Mouse (Mus musculus) forebrain, embryonic 15.5 days (tissue): ENCODE data around the gene Bicral. TPM values are rescaled to one million over a fixed set of nuclear protein-coding genes. Genes with fewer than 3 reads are reported as not detected.

Source experiments
- ATAC-seq: fragments of 200-750 bp; cut with Nextera tagmentation; replicated peaks from 2 replicates; pipeline ENCODE4 v1.8.0; 2017; ENCODE audit warnings: mild to moderate bottlenecking, moderate TSS enrichment, moderate library complexity
- H3K27ac ChIP-seq: fragments of 300-500 bp; sonication (generic); replicated peaks from 2 replicates; pipeline ENCODE4 v1.5.1; 2015; ENCODE audit warnings: mild to moderate bottlenecking, inconsistent platforms
- H3K27me3 ChIP-seq: fragments of 300-500 bp; sonication (generic); 2 replicates; pipeline ENCODE4 v1.6.1; 2015; ENCODE audit warnings: inconsistent platforms
- H3K36me3 ChIP-seq: fragments of 300-500 bp; sonication (generic); 2 replicates; pipeline ENCODE4 v1.6.1; 2015; ENCODE audit warnings: mild to moderate bottlenecking, inconsistent platforms
- H3K4me1 ChIP-seq: fragments of 300-500 bp; sonication (generic); 2 replicates; pipeline ENCODE4 v1.6.1; 2015; ENCODE audit warnings: inconsistent platforms
- H3K4me2 ChIP-seq: fragments of 300-500 bp; sonication (generic); replicated peaks from 2 replicates; pipeline ENCODE4 v1.6.1; 2015; ENCODE audit warnings: mild to moderate bottlenecking, inconsistent platforms
- H3K4me3 ChIP-seq: fragments of 300-500 bp; sonication (generic); 2 replicates; pipeline ENCODE4 v1.5.1; 2015; ENCODE audit warnings: mild to moderate bottlenecking, inconsistent platforms
- H3K9ac ChIP-seq: fragments of 300-500 bp; sonication (generic); replicated peaks from 2 replicates; pipeline ENCODE4 v1.6.1; 2015; ENCODE audit warnings: mild to moderate bottlenecking, inconsistent platforms
- H3K9me3 ChIP-seq: fragments of 300-500 bp; sonication (generic); 2 replicates; pipeline ENCODE4 v1.6.1; 2016; ENCODE audit warnings: inconsistent platforms
- WGBS: fragments of 180-500 bp; shearing (Covaris S2); methylation state at CpG from one replicate; pipeline ENCODE4 v1.1.7; 2015; ENCODE audit warnings: mixed read lengths; 5-methylcytosine and 5-hydroxymethylcytosine counted together
- polyA plus RNA-seq: library from polyadenylated mRNA; unstranded; fragments of >200 nt; fragmentation: Nextera tagmentation; extraction: Ambion mirVana; gene quantifications from 2 replicates; pipeline ENCODE4 v1.2.1, GENCODE M21; 2015

Gene Bicral
- polyA plus RNA-seq, 1 experiment from 2014 or later, result 9.2 TPM

DNA sequence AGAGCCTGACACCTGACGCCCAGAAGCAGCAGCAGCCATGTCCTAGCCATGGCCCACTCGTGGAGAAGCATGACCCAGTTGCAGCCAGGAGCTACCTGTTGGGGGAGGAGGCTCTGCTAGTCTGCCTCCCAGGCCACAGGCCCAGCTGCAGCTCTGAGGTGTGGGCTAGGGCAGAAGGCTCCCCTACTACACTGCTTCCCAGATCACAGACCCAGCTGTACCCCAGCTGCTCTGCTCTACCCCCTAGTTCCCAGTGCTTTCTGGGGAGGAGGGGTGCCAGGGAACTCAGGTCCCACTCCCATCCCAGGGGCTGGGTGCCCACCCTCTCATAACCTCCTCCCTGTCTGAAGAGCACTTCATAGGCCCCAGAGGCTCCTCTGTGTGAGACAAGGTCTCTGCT lies 94.7 kb downstream of the Bicral start, which contains the start of gene Ptcra:
Gene Ptcra, minus strand, starts transcription at position 169 of the 400 bp plus-strand sequence.
- 79% methylated on average over 2 of the region's 2 CpGs for WGBS
- H3K4me1 ChIP-seq, result no peaks in the 10 kb centered on the region
- no peak within 1 kb of the TSS for H3K9ac ChIP-seq
- H3K4me3 ChIP-seq, result no peak within 1 kb of the TSS
- H3K9me3 ChIP-seq, result no peaks in the 10 kb centered on the region
- no peak for ATAC-seq
- H3K4me2 ChIP-seq, result no peak within 1 kb of the TSS
- H3K36me3 ChIP-seq, result no peaks in the 10 kb centered on the region
- H3K27me3 ChIP-seq, result no peaks in the 10 kb centered on the region
- no peak within 1 kb of the TSS for H3K27ac ChIP-seq

DNA sequence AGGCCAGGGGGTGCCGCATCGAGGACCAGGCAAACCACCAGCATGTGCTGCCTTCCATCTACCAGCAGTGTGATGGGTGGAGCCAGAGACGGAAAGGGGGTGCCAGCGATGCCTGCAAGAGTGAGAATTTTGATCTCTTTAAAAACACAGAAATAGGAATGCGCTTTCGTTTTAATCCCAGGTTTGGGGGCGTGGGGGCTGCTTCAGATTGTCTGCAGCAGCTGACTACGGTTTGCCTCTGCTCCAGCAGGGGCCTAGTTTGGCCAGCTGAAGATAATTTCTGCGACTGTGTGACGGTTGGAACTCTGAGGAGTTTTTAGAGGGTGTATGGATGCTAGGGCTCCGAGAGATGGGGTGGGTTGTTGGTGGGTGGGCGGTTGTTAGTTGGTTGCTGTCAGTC lies 99.5 kb downstream of the Bicral start:
- H3K4me1 ChIP-seq, result no peaks in the 10 kb centered on the region
- no peak overlapping the region for H3K4me2 ChIP-seq
- H3K36me3 ChIP-seq, result no peaks in the 10 kb centered on the region
- no peak for ATAC-seq
- 87% methylated on average over 12 of the region's 12 CpGs for WGBS
- H3K4me3 ChIP-seq, result no peak overlapping the region
- no peaks in the 10 kb centered on the region for H3K9me3 ChIP-seq
- H3K27me3 ChIP-seq, result no peaks in the 10 kb centered on the region
- H3K9ac ChIP-seq, result no peak overlapping the region
- no peak overlapping the region for H3K27ac ChIP-seq

DNA sequence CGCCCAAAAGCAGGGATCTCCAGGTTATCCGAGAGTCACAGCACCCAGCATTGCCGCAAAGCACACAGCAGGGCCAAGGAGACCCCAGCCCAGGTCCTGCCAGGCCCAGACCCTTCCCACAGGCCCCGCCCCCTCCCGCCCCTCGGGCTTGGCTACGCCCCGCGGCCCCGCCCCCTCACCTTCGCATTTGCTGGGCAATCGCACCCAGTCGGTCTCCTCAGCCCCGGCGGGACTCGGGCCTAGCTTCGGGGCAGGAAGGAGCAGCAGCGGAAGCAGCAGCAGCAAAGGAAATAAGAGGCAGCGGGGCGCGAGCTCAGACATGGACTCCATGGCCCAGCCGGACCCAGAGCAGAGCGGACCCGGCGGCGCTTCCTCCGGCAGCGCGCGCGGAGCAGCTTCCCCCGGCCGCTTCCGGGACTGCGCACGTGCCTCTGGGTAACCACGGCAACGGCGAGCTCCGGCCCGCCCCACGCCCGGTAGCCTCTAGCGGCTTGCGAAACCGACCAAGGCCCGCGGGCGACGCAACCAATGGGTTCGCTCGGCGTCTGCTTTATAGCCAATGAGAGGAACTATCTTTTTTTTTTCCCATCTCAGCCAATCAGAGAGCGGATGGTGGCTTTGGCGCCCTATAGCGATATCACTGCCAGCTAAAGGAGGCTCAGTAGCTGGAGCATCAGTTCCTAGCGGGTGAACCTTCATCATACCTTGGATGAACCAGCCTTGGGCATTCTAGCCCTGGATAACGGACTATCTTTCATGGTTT lies 106.3 kb downstream of the Bicral start, which contains the start of gene Cnpy3:
Gene Cnpy3, minus strand, starts transcription at position 421 of the 763 bp plus-strand sequence.
- Histone ChIP-seq H3K36me3 (no peaks in the 10 kb centered on the region), H3K4me1 (peaks cover 16% of the 10 kb centered on the region), H3K4me3 (peak within 1 kb of the TSS; percentile 98), H3K27me3 (no peaks in the 10 kb centered on the region), H3K9me3 (no peaks in the 10 kb centered on the region), H3K9ac (peak within 1 kb of the TSS; percentile 73), H3K27ac (peak within 1 kb of the TSS; percentile 91), H3K4me2 (peak within 1 kb of the TSS; percentile 82)
- under 1% methylated on average over 58 of the region's 58 CpGs for WGBS
- peak; percentile 99 for ATAC-seq

DNA sequence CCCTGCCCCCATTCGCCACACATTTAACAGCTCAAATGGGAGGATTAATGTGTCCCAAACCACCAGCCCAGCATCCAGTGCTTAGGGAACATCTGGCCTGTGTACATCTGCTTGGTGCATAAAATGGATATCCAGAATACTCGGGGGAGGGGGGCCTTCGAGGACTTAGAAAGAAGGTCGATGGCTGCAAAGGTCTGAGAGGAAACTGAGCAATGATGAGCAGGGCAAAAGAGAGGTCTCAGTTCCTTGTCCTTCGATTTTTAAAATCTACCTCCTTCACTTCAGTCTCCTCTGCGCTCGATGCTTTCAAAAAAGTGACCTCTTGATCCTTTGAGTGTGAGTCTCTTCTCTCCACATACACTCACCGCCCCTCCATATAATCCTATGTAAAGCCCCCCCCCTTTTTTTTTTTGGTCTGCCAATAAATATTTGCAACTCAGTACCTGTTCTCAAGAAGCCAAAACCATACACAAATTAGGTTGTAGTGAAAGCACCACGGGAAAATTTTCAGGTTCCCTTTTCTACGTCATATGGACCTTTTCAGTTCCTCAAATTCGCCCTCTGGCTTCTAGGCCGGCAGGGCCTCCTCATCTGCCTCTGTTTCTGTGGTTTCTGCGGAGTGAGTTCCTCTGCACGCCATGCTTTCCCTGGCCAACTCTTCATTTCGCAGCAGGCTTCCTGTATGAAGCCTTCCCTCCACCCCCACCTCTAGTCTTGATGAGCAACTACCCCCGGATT lies 107.1 kb downstream of the Bicral start:
- Histone ChIP-seq H3K9me3 (no peaks in the 10 kb centered on the region), H3K9ac (peak overlapping the region; percentile 73), H3K4me2 (peak overlapping the region; percentile 82), H3K36me3 (peaks cover 4% of the 10 kb centered on the region; the same call in 1 of the 2 replicates), H3K27ac (peak overlapping the region; percentile 91), H3K27me3 (no peaks in the 10 kb centered on the region), H3K4me1 (peaks cover 16% of the 10 kb centered on the region), H3K4me3 (peak overlapping the region; percentile 98)
- WGBS, result 30% methylated on average over 16 of the region's 16 CpGs
- no peak for ATAC-seq

DNA sequence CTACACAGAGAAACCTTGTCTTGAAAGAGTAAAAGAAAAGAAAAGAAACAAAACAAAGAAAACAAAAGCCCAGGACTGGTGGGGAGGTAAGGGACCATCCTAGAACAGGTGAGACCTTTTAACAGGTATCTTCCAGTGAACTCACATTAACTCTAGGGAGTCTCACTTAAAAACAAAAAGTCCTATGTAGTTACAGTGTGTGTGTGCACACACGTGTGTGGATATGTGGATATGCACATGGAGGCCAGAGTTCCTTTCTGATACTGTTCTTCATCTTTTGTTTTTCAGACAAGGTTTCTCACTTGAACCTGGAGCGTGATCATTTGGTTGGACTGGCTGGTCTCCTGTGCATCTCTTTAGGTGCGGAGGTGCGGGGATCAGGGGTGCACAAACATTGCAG lies 107.7 kb downstream of the Bicral start:
- 94% methylated on average over 4 of the region's 4 CpGs for WGBS
- H3K4me1 ChIP-seq, result peaks cover 16% of the 10 kb centered on the region
- H3K9me3 ChIP-seq, result no peaks in the 10 kb centered on the region
- no peak overlapping the region for H3K27ac ChIP-seq
- H3K9ac ChIP-seq, result peak overlapping the region; percentile 73
- H3K4me2 ChIP-seq, result peak overlapping the region; percentile 82
- H3K27me3 ChIP-seq, result no peaks in the 10 kb centered on the region
- H3K36me3 ChIP-seq, result peaks cover 6% of the 10 kb centered on the region; the same call in 1 of the 2 replicates
- no peak for ATAC-seq
- peak overlapping the region; percentile 98; the same call in 1 of the 2 replicates for H3K4me3 ChIP-seq

DNA sequence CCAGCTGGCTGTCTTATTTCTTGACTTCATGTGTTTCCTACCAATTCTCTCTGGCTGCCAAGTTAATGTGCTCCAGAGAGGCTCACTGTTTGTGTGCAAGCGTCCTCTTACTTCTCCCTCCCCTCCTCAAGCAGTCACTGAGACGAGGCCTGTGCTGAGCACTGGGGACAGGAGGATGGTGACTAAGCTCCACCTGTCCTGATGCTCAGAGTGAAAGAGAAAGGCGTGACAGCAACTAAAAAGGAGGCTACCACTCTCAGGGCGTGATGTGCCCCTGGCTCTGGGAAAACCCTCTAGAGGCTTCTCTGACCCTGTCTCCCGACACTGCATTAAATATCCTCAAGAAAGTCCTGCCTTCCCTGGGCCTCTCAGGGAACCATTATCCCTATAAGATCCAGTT lies 109.0 kb downstream of the Bicral start:
- 86% methylated on average over 5 of the region's 5 CpGs for WGBS
- Histone ChIP-seq H3K27ac (no peak overlapping the region), H3K4me3 (no peak overlapping the region), H3K4me1 (peaks cover 16% of the 10 kb centered on the region), H3K9ac (no peak overlapping the region), H3K27me3 (no peaks in the 10 kb centered on the region), H3K9me3 (no peaks in the 10 kb centered on the region), H3K4me2 (no peak overlapping the region), H3K36me3 (peaks cover 10% of the 10 kb centered on the region; the same call in 1 of the 2 replicates)
- ATAC-seq, result no peak

Other genes with a start within 250 kb of the Bicral start
- 32.1 and 33.0 TPM in 2 replicates for gene Ptk7, start 229.0 kb downstream of the Bicral start, polyA plus RNA-seq
- 41.4 and 45.1 TPM in 2 replicates for gene Klc4, start 212.5 kb downstream of the Bicral start, polyA plus RNA-seq
- gene Mrpl2, start 212.3 kb downstream of the Bicral start, polyA plus RNA-seq, result 73.7 and 81.9 TPM in 2 replicates
- 35.9 and 36.5 TPM in 2 replicates for gene Cul7, start 208.1 kb downstream of the Bicral start, polyA plus RNA-seq
- 49.5 and 49.9 TPM in 2 replicates for gene Rrp36, start 184.1 kb downstream of the Bicral start, polyA plus RNA-seq
- gene Mea1, start 179.7 kb downstream of the Bicral start, polyA plus RNA-seq, result 214 and 222 TPM in 2 replicates
- gene Klhdc3, start 177.6 kb downstream of the Bicral start, polyA plus RNA-seq, result 181 and 187 TPM in 2 replicates
- 88.0 and 93.4 TPM in 2 replicates for gene Ppp2r5d, start 153.4 kb downstream of the Bicral start, polyA plus RNA-seq
- gene Pex6, start 147.0 kb downstream of the Bicral start, polyA plus RNA-seq, result 25.2 and 27.9 TPM in 2 replicates
- gene Gnmt, start 129.3 kb downstream of the Bicral start, polyA plus RNA-seq, result 0.89 and 0.95 TPM in 2 replicates
- 66.4 and 69.1 TPM in 2 replicates for gene Cnpy3, start 106.3 kb downstream of the Bicral start, polyA plus RNA-seq
- 0.19 and 0.27 TPM in 2 replicates for gene Ptcra, start 94.8 kb downstream of the Bicral start, polyA plus RNA-seq
- 56.0 and 63.6 TPM in 2 replicates for gene 2310039H08Rik, start 85.8 kb downstream of the Bicral start, polyA plus RNA-seq
- 114 and 122 TPM in 2 replicates for gene Rpl7l1, start 75.8 kb downstream of the Bicral start, polyA plus RNA-seq
- 65.9 and 68.6 TPM in 2 replicates for gene Tbcc, start 32.2 kb upstream of the Bicral start, polyA plus RNA-seq
- gene Prph2, start 52.0 kb upstream of the Bicral start, polyA plus RNA-seq, result not detected in 2 replicates
- gene Ubr2, start 152.1 kb upstream of the Bicral start, polyA plus RNA-seq, result 17.3 and 17.4 TPM in 2 replicates